Mouse (Mus musculus) lung, adult 18-20 months (tissue): ENCODE measurements around the gene 3830417A13Rik.

ENCODE experiments used
- DNase-seq, 2 experiments: peaks; one replicate each; pipeline ENCODE4 v3.0.0; 2022; ENCODE audit warnings: mixed read lengths in 2 of 2

The 3830417A13Rik gene

DNA sequence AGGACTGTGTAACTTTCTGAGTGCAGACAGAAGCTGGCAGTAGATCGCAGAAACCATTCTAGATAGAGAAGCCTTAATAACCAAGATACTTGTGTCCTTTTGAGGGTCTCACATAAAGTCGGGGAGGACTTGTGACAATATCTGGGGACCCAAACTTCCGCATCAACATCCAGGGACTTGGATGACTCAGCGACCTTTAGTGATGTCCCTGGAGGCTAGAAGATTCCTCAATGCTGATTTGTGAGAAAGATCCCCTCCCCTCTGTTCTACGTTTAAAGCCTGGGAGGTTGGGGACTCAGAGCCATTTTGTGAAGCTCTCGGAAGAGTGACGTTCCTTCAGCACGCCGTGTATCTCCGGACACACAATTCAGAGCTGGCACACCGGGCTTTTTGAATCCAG is at the start of gene 3830417A13Rik:
TSS of gene 3830417A13Rik (plus strand) at position 301 of the 400 bp plus-strand sequence.
- no peak for DNase-seq

- no peak for DNase-seq
Measured at GRCm38 (mm10) chrX:64152098-64152497, 21.2 kb upstream of the 3830417A13Rik start, which contains the start of gene Gm6760. TSS of gene Gm6760 (minus strand) at chrX:64152198.

GRCm38 (mm10) chrX:64181246-64181645 is 7.9 kb downstream of the 3830417A13Rik start:
- no peak for DNase-seq
